In the genomic region with DNA sequence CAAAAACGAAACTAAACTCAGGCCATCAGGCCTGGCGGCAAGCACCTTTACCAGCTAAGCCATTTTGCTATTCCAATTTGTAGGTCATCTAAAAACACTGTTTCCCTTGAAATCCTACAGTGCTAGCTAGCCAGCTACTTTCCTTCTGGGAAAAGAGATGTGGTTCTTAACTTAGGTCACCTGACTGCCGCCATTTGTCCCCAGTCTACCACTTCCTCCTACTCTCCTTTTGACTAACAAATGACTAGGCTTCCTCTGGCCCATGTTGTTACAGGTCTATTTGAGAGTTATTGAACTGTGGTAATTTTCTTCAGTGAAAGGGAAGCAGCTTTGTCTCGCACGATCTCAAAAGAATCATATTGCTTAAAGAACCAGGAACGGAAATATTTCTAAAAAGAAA, we compare ENCODE assay signal across 23 mouse cellular contexts. TPM values are rescaled to one million over a fixed set of nuclear protein-coding genes. Genes with fewer than 3 reads are reported as not detected.
DNase-seq lines count a peak whose midpoint lies in the region; ATAC-seq lines count a peak whose summit lies in the region.
"Had no signal": no experiment of that assay in that cellular context is flagged by ENCODE, and none has a peak within 500 bp of the region (broad histone marks: within the 10 kb centered on the region; RNA-seq: fewer than 3 reads in every experiment).

No protein-coding gene starts in this region.

- DNase-seq in 416B (ENCODE audit: low read depth): peak; percentile 50
- peak; percentile 25 for DNase-seq in CD4-positive helper T cell, adult 2 months (ENCODE audit: low read depth, low spot score)
- no peak for DNase-seq in testis, postnatal 10 days (ENCODE audit: low spot score)
- no peak for DNase-seq in frontal cortex, postnatal 36 days (ENCODE audit: low spot score in 2 of 2)
- DNase-seq in layer of hippocampus, adult 18-20 months (ENCODE audit: low spot score in 2 of 2): no peak
- DNase-seq: adrenal gland, adult 8-10 months; cerebellum, adult 11-12 months; cerebellum, postnatal 14 days; gastrocnemius, postnatal 14 days; heart, adult 18-20 months; heart, postnatal 10 days; kidney, postnatal 25 days; layer of hippocampus, adult 9-11 months; left cerebral cortex, postnatal 4 days; retina, postnatal 1 day; right cerebral cortex, postnatal 25 days had no signal

- 0 out of 2 replicates have a peak, but pooled peaks have one; percentile 42 for ATAC-seq in common myeloid progenitor, adult 5-6 weeks (replicated peaks; ENCODE audit: low read depth, poor library complexity, severe bottlenecking)
- 0 out of 2 replicates have a peak, but pooled peaks have one; percentile 38 for ATAC-seq in monocyte, adult 5-6 weeks (replicated peaks; ENCODE audit: insufficient number of reproducible peaks, low FRiP score, low TSS enrichment, poor library complexity, severe bottlenecking)
- ATAC-seq: hindbrain, embryonic 16.5 days; intestine, postnatal 0 days; lung, postnatal 0 days; midbrain, embryonic 13.5 days had no signal

RNA-seq across cellular contexts. Expression of a gene that starts 45.4 kb away (rescaled TPM):
- 61.5 and 86.5 TPM in 2 replicates for total RNA-seq in common myeloid progenitor, adult 5-6 weeks (2017)
- total RNA-seq in monocyte, adult 5-6 weeks (2017): 123 to 163 TPM (median 160 TPM) in 3 replicates
- total RNA-seq in layer of hippocampus, adult 18-20 months (2021): 10 to 100 TPM; 28.6 to 37.1 TPM

RNA-seq across cellular contexts. Expression of a gene that starts 47.1 kb away (rescaled TPM):
- total RNA-seq in common myeloid progenitor, adult 5-6 weeks (2017): 15.7 and 16.0 TPM in 2 replicates
- total RNA-seq in monocyte, adult 5-6 weeks (2017): 24.8 to 30.8 TPM (median 27.2 TPM) in 3 replicates
- 10 to 100 TPM; 13.7 to 14.4 TPM for total RNA-seq in layer of hippocampus, adult 18-20 months (2021)

RNA-seq across cellular contexts. Expression of a gene that starts 57.5 kb away (rescaled TPM):
- total RNA-seq in common myeloid progenitor, adult 5-6 weeks (2017): not detected in 2 replicates
- not detected in 3 replicates for total RNA-seq in monocyte, adult 5-6 weeks (2017)
- total RNA-seq in layer of hippocampus, adult 18-20 months (2021): not detected
- total RNA-seq: adrenal gland, adult 8-10 months; G1E; gastrocnemius, postnatal 14 days; heart, adult 18-20 months; heart, postnatal 10 days; left cerebral cortex, postnatal 4 days had no signal

Comparison
In these comparisons a context has a peak if more than half of its experiments do, and no peak if none do; other contexts are left out.
1. DNase-seq: peak in 416B (single experiment) and CD4-positive helper T cell, adult 2 months (single experiment); none in testis, postnatal 10 days (single experiment), frontal cortex, postnatal 36 days (0 of 2) and layer of hippocampus, adult 18-20 months (0 of 2).